Mouse (Mus musculus): ENCODE measurements around the gene Anapc16. TPM values are rescaled to one million over a fixed set of nuclear protein-coding genes. Genes with fewer than 3 reads are reported as not detected.

Anapc16 gene
- polyA plus RNA-seq, 2 experiments: 109 to 110 TPM

GRCm38 (mm10) chr10:59992024-59992423, 10.9 kb downstream of the Anapc16 start:
- ATAC-seq (ENCODE audit: low FRiP score, low read depth) (no peak), DNase-seq (ENCODE audit: low spot score) (no peak)
- no peak for TF ChIP-seq POLR2A (IDR thresholded peaks at IDR 0.05; ENCODE audit: borderline replicate concordance, extremely low read depth, insufficient read depth, insufficient read length)
- peaks cover 72% of the 10 kb centered on the region for H3K36me3 ChIP-seq (ENCODE audit: control insufficient read depth, insufficient read depth, low read length)
- H3K9me3 ChIP-seq (ENCODE audit: control insufficient read depth, low read length): no peaks in the 10 kb centered on the region
- no peaks in the 10 kb centered on the region for H3K4me1 ChIP-seq (ENCODE audit: control insufficient read depth, insufficient read depth, low read length)
- H3K27ac ChIP-seq (replicated peaks; ENCODE audit: low read depth, low read length): no peak overlapping the region
- no peak overlapping the region for H3K4me3 ChIP-seq (replicated peaks; ENCODE audit: low read length)
- WGBS: 84% methylated on average over 8 of the region's 8 CpGs
- H3K27me3 ChIP-seq (ENCODE audit: control insufficient read depth, insufficient read depth, low read length): no peaks in the 10 kb centered on the region
- H3K4me2 ChIP-seq (replicated peaks; ENCODE audit: low read depth, low read length, severe bottlenecking): no peak overlapping the region
- H3K9ac ChIP-seq (ENCODE audit: low read depth, low read length, severe bottlenecking): no peak overlapping the region

- WGBS: 47% methylated on average over 9 of the region's 9 CpGs
- H3K9me3 ChIP-seq (ENCODE audit: control insufficient read depth, low read length): no peaks in the 10 kb centered on the region
- no peak overlapping the region for H3K27ac ChIP-seq (replicated peaks; ENCODE audit: low read depth, low read length)
- no peak for TF ChIP-seq POLR2A (IDR thresholded peaks at IDR 0.05; ENCODE audit: borderline replicate concordance, extremely low read depth, insufficient read depth, insufficient read length)
- H3K9ac ChIP-seq (ENCODE audit: low read depth, low read length, severe bottlenecking): no peak overlapping the region
- no peaks in the 10 kb centered on the region for H3K27me3 ChIP-seq (ENCODE audit: control insufficient read depth, insufficient read depth, low read length)
- H3K4me3 ChIP-seq (replicated peaks; ENCODE audit: low read length): no peak overlapping the region
- H3K4me1 ChIP-seq (ENCODE audit: control insufficient read depth, insufficient read depth, low read length): no peaks in the 10 kb centered on the region
- DNase-seq (ENCODE audit: low spot score) (no peak), ATAC-seq (ENCODE audit: low FRiP score, low read depth) (no peak)
- H3K36me3 ChIP-seq (ENCODE audit: control insufficient read depth, insufficient read depth, low read length): peaks cover 75% of the 10 kb centered on the region
- no peak overlapping the region for H3K4me2 ChIP-seq (replicated peaks; ENCODE audit: low read depth, low read length, severe bottlenecking)
Observed at GRCm38 (mm10) chr10:59991262-59991880, 11.6 kb downstream of the Anapc16 start.

- WGBS: 97% methylated on average over 9 of the region's 9 CpGs
- Histone ChIP-seq H3K9me3 (ENCODE audit: control insufficient read depth, low read length) (no peaks in the 10 kb centered on the region), H3K27me3 (ENCODE audit: control insufficient read depth, insufficient read depth, low read length) (no peaks in the 10 kb centered on the region), H3K4me3 (replicated peaks; ENCODE audit: low read length) (no peak overlapping the region), H3K27ac (replicated peaks; ENCODE audit: low read depth, low read length) (no peak overlapping the region), H3K4me1 (ENCODE audit: control insufficient read depth, insufficient read depth, low read length) (no peaks in the 10 kb centered on the region), H3K36me3 (ENCODE audit: control insufficient read depth, insufficient read depth, low read length) (peaks cover 75% of the 10 kb centered on the region), H3K4me2 (replicated peaks; ENCODE audit: low read depth, low read length, severe bottlenecking) (no peak overlapping the region), H3K9ac (ENCODE audit: low read depth, low read length, severe bottlenecking) (no peak overlapping the region)
- TF ChIP-seq POLR2A (IDR thresholded peaks at IDR 0.05; ENCODE audit: borderline replicate concordance, extremely low read depth, insufficient read depth, insufficient read length): no peak
- ATAC-seq (ENCODE audit: low FRiP score, low read depth) (no peak), DNase-seq (ENCODE audit: low spot score) (no peak)
Observed at GRCm38 (mm10) chr10:59990393-59990792, 12.5 kb downstream of the Anapc16 start.

- no peak overlapping the region for H3K4me2 ChIP-seq (replicated peaks; ENCODE audit: low read depth, low read length, severe bottlenecking)
- no peak for TF ChIP-seq POLR2A (IDR thresholded peaks at IDR 0.05; ENCODE audit: borderline replicate concordance, extremely low read depth, insufficient read depth, insufficient read length)
- H3K36me3 ChIP-seq (ENCODE audit: control insufficient read depth, insufficient read depth, low read length): peaks cover 60% of the 10 kb centered on the region
- no peak overlapping the region for H3K9ac ChIP-seq (ENCODE audit: low read depth, low read length, severe bottlenecking)
- H3K4me3 ChIP-seq (replicated peaks; ENCODE audit: low read length): no peak overlapping the region
- H3K27ac ChIP-seq (replicated peaks; ENCODE audit: low read depth, low read length): no peak overlapping the region
- WGBS: 90% methylated on average over 4 of the region's 4 CpGs
- no peak for ATAC-seq (ENCODE audit: low FRiP score, low read depth)
- DNase-seq (ENCODE audit: low spot score): no peak
- H3K4me1 ChIP-seq (ENCODE audit: control insufficient read depth, insufficient read depth, low read length): no peaks in the 10 kb centered on the region
- no peaks in the 10 kb centered on the region for H3K27me3 ChIP-seq (ENCODE audit: control insufficient read depth, insufficient read depth, low read length)
- no peaks in the 10 kb centered on the region for H3K9me3 ChIP-seq (ENCODE audit: control insufficient read depth, low read length)
Observed at GRCm38 (mm10) chr10:59988036-59988435, 14.9 kb downstream of the Anapc16 start.

- no peak for DNase-seq (ENCODE audit: low spot score)
Observed at GRCm38 (mm10) chr10:59982379-59982873, 20.5 kb downstream of the Anapc16 start.

More at GRCm38 (mm10) chr10:59982379-59982873, 20.5 kb downstream of the Anapc16 start:
- Histone ChIP-seq H3K36me3 (ENCODE audit: control insufficient read depth, insufficient read depth, low read length) (peaks cover 22% of the 10 kb centered on the region), H3K9me3 (ENCODE audit: control insufficient read depth, low read length) (no peaks in the 10 kb centered on the region), H3K4me3 (replicated peaks; ENCODE audit: low read length) (no peak overlapping the region), H3K4me1 (ENCODE audit: control insufficient read depth, insufficient read depth, low read length) (peaks cover 22% of the 10 kb centered on the region), H3K27me3 (ENCODE audit: control insufficient read depth, insufficient read depth, low read length) (no peaks in the 10 kb centered on the region), H3K27ac (replicated peaks; ENCODE audit: low read depth, low read length) (0 out of 2 replicates have a peak overlapping the region, but pooled peaks have one; percentile 2), H3K4me2 (replicated peaks; ENCODE audit: low read depth, low read length, severe bottlenecking) (no peak overlapping the region), H3K9ac (ENCODE audit: low read depth, low read length, severe bottlenecking) (no peak overlapping the region)
- WGBS: 92% methylated on average over 12 of the region's 12 CpGs
- no peak for TF ChIP-seq POLR2A (IDR thresholded peaks at IDR 0.05; ENCODE audit: borderline replicate concordance, extremely low read depth, insufficient read depth, insufficient read length)
- no peak for ATAC-seq (ENCODE audit: low FRiP score, low read depth)

Measured in limb, embryonic 14.5 days (tissue).